Mouse (Mus musculus) urinary bladder, postnatal 4 days (tissue): ENCODE measurements around the gene Hist1h2ah.
"Not testable (repeated sequence)": the region's sequence is repeated elsewhere in the genome, so short reads cannot be mapped to it uniquely, and the experiment has no call there.

Experiments
- DNase-seq, 2 experiments: peaks; one replicate each; pipeline ENCODE4 v3.0.0; 2021 to 2022; ENCODE audit warnings: low spot score in 2 of 2

Gene Hist1h2ah

DNA sequence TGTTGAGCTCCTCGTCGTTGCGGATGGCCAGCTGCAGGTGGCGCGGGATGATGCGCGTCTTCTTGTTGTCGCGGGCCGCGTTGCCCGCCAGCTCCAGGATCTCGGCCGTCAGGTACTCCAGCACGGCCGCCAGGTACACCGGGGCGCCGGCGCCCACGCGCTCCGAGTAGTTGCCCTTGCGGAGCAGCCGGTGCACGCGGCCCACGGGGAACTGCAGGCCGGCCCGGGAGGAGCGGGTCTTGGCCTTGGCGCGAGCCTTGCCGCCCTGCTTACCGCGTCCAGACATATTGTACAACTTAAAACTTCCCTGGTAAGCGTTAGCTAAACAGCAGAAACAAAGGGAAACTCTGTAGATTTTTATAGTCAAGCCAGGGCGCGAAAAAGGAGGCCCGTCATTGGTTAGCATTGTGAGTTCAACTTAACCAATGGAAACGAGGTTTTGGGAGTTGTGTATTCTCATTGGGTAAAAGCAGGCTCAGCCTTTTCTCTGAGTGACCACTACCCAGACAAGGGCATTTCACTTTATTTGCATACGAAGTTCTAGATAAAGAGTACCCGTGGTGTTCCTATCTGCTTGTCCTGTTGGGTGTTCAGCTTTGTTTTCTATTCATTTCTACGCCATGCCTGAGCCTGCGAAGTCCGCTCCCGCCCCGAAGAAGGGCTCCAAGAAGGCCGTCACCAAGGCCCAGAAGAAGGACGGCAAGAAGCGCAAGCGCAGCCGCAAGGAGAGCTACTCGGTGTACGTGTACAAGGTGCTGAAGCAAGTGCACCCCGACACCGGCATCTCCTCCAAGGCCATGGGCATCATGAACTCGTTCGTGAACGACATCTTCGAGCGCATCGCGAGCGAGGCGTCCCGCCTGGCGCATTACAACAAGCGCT lies at the start of gene Hist1h2ah, which contains the start of gene Hist1h2bk:
TSS of gene Hist1h2ah (minus strand) at position 302 of the 882 bp plus-strand sequence.
TSS of gene Hist1h2bk (plus strand) at position 604 of the 882 bp plus-strand sequence.
- DNase-seq: peak; percentile 71 to 75

DNA sequence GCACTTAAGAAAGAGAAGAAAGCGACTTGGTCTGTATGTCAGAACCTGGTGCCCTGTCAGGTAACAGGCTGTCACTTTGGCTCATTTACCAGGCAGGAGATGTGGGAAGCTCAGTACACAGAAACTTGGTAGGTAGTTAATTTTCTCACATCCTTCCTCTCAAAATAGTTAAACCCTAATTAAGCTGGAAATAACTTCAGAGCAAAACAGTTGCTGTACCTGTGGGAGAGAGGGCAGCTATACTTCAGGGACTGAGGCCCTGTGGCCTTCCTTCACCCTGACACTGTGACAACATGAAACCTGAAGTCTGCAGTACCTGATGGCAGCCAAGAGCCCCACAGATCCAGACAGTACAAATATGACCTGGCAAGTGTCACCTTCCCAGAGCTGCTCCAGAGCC lies 48.8 kb upstream of the Hist1h2ah start, which contains the start of gene Vmn1r188:
TSS of gene Vmn1r188 (plus strand) at position 301 of the 400 bp plus-strand sequence.
- not testable (repeated sequence) for DNase-seq

DNA sequence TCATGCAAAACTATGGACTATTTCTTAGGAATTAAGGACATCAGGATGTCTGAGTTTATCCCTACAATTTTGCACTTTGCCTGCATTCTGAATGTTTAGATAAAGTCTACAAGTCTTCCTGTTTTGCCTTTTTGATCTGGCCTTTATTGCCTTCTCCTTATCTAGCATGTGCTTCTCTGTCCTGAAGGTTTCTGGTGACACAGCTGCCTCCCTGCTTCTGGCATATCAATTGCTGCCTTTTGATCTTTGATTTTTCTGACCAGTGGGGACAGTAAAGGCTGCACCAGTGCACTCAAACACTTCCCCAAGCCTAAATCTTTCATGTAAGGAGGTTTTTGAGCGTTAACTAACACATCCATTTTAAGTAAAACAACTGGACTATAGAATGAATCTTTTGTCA lies 28.1 kb upstream of the Hist1h2ah start:
- no peak for DNase-seq

DNA sequence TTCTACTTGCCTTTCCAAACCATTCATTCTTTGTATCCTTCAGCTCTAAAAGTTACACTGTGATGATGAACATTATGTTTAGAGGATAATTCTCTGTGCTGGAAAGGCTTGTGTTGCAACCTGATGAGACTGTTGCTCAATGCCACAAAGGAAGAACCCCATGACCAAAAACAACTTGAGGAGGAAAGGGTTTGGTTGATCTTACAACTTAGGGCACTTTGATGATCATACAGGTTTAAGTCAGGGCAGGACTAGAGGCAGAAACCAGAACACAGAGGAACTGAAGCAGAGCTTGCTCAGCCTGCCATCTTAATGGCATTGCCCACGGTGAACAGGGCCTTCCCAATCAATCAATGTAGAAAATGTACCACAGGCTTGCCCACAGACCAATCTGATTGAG lies 26.1 kb upstream of the Hist1h2ah start:
- DNase-seq: no peak

DNA sequence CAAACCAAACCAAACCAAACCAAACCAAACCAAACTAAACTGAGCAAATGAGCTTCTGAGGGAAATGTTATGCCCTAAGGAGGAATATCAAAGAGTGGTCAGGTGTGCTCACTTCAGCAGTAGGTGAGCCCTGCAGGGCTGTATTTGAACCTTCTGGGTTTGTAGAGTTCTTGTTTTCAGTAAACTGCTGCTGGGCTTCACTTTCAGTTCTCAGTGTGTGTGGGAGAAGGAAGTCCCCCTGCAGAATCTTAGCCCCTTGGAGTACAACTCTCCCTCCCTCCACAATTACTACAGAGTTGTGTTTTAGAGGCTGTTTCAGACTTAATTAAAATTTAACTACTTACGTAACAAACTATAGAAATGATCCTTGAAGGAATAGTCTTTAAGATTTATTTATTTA lies 18.4 kb upstream of the Hist1h2ah start:
- DNase-seq: no peak

DNA sequence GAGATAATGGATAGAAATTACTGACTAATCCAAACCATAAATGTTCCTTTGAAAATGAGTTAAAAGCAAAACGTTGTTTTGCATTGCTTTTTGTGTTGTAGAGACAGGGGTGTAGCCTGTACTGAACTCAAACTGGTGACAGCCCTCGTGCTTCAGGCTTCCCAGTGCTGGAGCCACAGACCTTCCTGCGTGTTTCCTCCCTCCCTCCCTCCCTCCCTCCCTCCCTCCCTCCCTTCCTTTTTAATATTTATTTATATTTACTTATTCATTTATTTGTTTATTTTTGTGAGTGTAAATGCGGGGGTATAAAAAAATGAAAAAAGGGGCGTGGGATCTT lies 16.1 kb upstream of the Hist1h2ah start:
- DNase-seq: no peak

DNA sequence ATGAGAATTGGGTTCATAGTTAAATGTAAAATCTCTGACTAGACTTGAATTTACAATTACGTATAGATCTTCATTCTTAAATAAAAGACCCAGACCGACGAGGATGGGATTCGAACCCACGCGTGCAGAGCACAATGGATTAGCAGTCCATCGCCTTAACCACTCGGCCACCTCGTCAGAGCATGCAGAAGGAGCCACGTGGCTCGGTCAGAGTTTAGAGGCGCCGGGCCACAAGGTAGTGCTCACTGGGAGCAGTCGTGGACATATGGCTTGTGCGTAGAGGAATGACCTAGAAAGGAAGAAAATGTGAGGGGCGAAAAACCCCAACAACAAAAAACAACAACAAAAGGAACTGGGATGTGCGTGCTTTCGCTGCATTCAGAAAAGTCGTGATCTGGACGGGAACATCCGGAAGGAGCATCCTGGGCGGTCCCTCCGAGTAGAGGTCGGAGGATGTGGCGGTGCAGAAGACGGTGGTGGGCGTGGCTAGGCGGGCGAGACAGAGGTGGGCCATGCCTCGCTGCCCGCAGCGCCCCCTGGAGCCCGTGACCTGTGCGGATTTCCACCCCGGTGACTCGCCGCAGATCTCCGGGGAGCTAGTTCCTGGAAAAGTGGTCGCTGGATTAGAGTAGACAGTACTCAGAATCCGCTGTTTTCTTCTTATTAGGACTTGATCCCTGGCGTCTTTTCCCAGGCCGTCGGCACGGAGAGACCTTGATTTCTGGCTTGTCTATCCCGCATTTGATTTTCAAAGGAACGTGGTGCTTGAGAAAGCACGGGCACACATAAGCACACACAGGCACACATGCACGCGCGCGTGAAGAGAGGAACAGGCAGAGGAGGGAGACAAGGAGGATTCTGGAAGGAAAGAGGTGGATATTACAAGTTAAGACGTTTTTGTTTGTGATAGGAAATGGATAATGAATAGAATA lies 15.5 kb upstream of the Hist1h2ah start:
- peak; percentile 85 to 91 for DNase-seq

DNA sequence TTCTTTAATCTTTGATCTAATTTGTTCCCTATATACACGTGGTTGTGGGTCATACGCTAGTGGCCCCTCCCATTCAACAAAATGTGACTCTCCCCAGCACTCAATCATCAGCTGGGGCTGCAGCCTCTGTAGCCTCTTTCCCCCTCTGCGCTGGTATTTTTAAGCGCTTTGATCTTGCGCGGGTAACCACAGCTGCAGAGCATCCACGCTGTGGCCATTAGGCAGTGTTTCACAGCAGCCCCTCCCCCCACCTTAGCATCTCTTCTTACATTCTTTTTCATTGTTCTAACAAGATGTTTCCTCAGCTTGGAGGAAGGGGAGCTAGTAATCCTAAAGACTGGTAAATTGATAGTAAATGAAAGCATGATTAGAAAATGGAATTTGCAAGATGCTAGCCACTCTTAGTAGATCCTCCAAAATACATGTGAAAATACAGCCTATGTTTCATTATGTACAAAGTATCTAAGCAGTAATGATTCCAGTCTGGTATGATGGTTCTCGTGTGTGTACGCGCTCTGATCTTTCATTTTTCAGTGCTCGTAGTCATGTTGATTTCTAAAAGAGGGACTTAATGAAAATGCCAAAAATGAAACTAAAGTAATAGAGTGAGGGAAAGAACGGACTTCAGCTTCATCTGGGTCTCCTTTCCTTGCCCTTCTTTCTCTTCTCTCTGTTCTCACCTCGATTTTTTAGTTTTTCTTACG lies 14.5 kb upstream of the Hist1h2ah start:
- DNase-seq: no peak

DNA sequence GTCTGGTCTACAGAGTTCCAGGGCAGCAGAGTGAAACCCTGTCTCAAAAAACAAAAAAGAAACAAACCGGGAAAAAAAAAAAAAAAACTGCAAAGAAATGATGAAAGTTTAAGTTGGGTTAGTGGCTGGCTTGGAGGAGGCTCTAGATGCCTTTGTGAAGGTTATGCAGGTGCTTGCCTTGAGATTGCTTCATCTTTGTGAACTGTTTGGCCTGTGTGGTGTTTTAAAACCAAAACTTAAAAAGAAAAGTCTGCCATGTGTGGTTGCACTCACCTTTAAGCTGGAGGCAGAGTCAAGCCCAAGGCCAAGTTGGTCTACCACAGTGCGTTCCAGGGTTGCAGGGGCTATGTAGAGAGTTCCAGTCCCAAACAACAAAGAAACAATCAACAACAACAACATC lies 13.7 kb upstream of the Hist1h2ah start:
- DNase-seq: no peak

DNA sequence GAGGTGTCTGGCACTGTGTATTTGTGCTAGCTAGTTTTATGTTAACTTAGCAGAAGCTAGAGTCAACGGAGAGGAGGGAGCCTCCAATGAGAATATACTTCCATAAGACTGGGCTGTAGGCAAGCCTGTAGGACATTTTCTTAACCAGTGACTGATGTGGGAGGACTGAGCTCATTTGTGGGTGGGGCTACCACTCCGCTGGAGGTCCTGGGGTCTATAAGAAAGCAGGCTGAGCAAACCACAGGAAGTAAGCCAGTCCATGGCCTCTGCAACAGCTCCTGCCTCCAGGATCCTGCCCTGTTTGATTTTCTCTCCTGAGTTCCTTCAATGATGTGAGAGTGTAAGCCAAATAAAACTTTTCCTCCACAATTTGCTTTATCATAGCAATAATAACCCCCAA lies 9.9 kb upstream of the Hist1h2ah start:
- DNase-seq: no peak

DNA sequence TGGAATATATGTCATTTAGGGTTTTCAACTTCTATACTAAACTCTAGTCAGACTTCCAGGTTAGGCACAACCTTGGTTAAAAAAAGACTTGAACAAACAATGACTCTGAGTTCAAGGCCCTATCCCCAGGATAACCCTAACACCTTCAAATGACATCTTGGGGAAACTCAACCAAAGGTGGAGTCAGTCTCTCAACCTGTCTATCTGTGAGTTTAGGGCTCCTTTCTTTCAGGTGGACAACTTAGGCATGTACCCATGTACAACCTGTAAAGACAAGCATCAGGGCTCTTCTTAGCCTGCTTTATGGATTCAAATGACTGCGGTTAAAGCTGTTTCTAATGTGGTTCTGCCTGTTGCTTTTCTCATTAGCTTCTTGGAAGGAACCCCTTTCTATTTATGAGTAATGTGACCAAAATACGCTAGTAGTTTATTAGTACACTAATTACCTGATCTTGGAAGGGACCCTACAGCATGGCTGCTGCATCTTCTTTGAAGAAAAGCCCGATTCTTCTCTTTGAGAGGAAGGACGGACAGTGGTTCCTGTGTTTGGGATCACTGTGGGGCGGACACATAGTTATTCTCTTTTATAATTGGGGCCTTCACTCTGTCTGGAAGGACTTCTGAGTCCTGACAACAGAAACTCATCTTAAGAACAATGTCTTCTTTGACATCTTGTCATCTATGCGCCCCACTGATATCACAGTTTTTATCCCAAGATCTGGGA lies 9.2 kb upstream of the Hist1h2ah start:
- DNase-seq: no peak

DNA sequence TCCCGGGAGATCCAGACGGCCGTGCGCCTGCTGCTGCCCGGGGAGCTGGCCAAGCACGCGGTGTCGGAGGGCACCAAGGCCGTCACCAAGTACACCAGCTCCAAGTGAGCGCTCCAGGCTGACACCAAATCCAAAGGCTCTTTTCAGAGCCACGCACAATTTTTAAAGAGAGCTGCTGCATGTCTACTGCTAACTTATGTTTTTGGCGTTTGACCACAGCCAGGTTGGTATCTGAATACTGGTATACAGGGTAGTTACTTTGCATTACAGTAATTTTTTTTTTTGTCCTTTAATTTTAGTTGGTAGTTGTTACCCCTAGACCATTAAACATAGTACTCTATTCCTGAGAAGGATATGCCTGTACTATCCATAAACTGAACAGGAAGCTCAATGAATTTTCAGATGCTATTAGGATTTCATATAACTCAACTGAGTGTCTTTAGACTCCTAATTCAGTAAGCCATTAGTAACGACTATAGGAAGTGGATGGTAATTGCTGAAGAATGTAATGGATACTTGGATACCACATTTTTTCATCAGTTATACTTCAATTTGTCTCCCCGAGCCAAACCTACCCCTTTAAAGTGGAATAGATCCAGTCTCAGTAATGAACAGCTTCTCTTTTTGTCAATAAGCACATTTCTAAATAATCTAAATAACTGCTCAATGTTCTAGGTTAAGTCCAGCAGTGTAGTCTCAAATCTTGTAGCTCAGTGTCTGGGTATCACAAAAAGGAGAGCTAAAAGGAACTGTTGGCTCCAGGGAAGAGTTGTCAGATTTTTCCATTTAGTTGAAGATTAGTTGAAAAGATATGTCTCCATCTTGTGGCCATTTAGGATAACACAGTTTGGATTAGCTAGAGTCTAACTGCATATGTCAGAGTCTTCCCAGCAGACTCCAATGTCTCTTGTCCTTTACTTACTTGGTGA lies 8.4 kb upstream of the Hist1h2ah start:
- no peak for DNase-seq

DNA sequence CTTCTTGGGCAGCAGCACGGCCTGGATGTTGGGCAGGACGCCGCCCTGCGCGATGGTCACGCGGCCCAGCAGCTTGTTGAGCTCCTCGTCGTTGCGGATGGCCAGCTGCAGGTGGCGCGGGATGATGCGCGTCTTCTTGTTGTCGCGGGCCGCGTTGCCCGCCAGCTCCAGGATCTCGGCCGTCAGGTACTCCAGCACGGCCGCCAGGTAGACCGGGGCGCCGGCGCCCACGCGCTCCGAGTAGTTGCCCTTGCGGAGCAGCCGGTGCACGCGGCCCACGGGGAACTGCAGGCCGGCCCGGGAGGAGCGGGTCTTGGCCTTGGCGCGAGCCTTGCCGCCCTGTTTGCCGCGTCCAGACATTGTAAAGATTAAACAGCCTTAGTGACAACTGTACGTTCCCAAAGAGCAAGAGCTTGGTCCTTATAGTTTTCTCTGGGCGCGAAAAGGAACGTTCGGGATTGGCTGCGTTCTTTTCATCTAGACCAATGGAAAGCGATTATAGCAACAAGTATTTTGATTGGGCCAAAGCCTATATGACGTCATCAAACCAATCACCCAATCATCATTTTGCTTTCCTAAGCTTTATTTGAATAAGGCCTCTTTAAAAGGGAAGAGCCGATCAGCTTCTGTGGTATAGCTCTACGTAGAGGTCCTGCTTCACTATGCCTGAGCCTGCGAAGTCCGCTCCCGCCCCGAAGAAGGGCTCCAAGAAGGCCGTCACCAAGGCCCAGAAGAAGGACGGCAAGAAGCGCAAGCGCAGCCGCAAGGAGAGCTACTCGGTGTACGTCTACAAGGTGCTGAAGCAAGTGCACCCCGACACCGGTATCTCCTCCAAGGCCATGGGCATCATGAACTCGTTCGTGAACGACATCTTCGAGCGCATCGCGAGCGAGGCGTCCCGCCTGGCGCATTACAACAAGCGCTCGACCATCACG lies 7.5 kb upstream of the Hist1h2ah start, which contains the start of the genes Hist1h2ag and Hist1h2bj:
TSS of gene Hist1h2ag (minus strand) at position 377 of the 935 bp plus-strand sequence.
TSS of gene Hist1h2bj (plus strand) at position 647 of the 935 bp plus-strand sequence.
- DNase-seq: peak; percentile 73 to 75

DNA sequence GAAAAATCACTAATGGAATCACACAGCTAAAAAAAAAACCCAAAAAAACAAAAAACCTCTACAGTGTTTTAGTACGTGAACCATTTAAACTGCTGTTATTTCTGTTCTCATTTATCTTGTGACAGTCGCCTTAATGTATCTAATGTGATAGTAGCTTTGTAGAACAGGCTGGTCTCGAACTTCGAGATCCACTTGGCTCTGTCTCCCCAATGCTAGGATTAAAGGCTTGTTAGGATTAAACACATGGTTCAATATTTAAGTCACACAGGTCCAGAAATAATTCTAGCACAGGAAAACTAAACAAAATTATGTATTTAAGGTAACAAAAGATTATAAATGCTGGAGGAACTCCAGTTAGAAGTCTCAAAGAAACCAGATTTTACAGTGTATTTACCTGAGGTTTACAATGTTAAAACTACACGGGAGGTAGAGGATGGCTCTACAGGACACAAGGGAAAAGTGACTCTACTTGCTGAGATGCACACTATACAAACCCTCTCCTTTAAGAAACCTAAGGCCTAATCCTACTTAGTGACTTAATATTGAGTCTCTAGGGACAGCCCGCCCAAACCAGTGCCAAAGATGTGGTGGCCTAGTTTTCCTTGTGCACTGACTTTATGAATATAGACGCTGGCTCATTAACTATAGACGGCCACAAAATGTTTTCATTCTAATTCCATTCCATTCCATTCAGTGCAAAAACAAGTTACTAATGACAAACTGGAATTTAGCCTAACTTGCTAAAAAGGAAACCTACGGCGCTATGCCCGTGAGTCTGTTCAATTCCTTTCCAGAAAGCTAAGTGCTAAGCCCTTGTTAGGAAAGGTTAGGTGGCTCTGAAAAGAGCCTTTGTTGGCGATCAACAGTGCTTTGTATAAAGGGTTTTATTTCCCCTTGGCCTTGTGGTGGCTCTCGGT lies 6.5 kb upstream of the Hist1h2ah start:
- DNase-seq: no peak

DNA sequence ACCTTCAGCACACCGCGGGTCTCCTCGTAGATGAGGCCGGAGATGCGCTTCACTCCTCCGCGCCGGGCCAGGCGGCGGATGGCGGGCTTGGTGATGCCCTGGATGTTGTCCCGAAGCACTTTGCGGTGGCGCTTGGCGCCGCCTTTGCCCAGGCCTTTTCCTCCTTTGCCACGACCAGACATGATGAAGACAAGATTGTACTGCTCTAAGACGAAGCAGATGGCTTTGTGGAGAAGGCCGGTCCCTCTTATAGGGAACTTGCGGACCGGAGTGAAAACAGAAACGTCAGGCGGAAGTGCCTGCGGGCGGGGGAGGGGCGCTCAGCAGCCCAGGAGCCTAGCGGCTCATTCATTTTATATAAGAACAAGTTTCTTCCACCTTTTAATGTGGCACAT lies 5.8 kb upstream of the Hist1h2ah start, which contains the start of gene Hist1h4i:
TSS of gene Hist1h4i (minus strand) at position 221 of the 395 bp plus-strand sequence.
- DNase-seq: peak; percentile 92 to 95

DNA sequence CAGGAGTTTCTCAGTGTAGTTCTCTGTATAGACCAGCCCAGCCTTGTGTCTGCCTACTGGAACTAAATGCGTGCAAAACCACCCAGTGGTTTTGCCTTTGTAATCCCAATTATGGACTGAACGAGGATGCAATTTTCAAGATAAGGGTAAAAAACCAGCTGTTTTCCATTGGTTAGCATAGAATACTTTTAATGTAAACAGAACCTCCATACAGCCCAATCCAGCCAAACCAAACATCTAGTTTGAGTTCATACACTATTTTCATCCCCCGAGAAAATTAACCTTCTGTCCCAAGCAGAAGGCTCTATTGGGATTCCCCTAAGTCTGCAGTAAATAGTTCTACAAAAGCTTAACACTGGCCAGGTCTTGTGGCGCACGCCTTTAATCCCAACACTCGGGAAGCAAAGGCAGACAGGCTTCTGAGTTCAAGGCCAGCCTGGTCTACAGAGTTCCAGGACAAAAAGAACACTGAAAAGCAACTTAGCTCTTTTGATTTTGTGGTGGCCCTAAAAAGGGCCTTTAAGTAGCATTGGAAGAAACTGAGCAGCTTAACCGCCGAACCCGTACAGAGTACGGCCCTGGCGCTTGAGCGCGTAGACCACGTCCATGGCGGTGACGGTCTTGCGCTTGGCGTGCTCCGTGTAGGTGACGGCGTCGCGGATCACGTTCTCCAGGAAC lies 5.2 kb upstream of the Hist1h2ah start:
- no peak for DNase-seq

DNA sequence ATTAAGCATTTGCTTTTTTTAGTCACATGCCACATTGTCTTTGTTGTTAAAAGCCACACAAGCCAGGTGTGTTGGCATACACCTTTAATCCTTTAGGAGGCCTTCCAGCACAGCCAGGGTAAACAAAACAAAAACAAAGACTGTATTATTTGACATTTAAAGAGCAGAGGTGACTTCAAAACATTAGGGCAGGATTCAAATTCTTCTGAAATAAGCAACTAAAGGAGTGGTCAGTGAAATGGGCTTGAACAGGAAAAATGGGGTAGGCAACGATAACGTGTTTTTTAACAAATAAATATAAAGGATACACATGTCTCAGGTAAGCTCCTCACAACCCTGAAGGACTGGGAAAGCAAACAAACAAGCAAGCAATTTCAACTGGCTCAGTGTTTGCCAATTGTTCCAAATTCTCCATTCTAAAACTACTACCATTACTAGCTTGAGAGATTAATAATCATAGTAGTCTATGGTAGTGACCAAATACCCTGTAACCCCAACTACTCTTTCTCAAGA lies 4.6 kb upstream of the Hist1h2ah start:
- no peak for DNase-seq
